Mouse (Mus musculus): Measurements from ENCODE around the gene Hpcal4.

The Hpcal4 gene

GRCm38 (mm10) chr4:123201186-123202093 lies 18.4 kb downstream of the Hpcal4 start, which contains the start of gene Nt5c1a:
Nt5c1a (plus strand) TSS chr4:123201504.
- DNase-seq (ENCODE audit: low read depth, low spot score), result no peak

GRCm38 (mm10) chr4:123202094-123202420 lies 19.0 kb downstream of the Hpcal4 start:
- DNase-seq (ENCODE audit: low read depth, low spot score), result no peak

- no peak for DNase-seq (ENCODE audit: low read depth, low spot score)
Measured at GRCm38 (mm10) chr4:123207337-123207736, 24.3 kb downstream of the Hpcal4 start.

DNA sequence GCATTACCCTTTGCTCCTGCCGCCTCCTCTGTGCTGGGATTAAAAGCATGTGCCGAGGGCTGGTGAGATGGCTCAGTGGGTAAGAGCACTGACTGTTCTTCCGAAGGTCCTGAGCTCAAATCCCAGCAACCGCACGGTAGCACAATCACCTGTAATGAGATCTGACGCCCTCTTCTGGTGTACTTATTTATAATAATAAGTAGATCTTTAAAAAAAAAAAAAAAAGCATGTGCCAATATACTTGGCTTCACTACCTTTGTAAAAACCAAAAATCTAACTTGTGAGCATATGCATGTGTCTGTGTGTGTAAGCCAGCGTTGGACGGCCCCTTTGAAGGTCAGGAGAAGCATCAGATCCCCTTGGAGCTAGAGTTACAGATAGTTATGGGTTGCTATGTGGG lies 28.0 kb downstream of the Hpcal4 start:
- no peak for DNase-seq (ENCODE audit: low read depth, low spot score)

DNA sequence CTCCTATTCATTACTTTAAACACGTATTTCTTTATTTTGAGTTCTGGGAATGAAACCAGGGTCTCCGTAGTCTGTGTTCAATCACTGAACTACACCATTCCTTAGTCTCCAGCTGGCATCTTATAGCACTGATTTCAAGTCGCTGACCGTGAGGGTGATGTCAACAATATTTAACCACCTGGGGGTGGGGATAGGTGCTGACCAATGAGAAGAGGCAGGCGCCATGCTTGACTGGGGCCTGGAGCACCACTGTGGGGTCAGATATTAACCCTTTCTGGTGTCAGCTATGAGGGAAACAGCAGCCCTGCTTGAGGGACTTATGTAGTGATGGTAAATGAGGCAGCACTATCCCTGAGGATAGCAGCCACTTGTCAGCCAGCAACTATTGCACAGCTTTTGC lies 28.4 kb downstream of the Hpcal4 start:
- DNase-seq (ENCODE audit: low read depth, low spot score), result no peak

GRCm38 (mm10) chr4:123212330-123212729 lies 29.3 kb downstream of the Hpcal4 start:
- no peak for DNase-seq (ENCODE audit: low read depth, low spot score)

GRCm38 (mm10) chr4:123213975-123214374 lies 30.9 kb downstream of the Hpcal4 start:
- no peak for DNase-seq (ENCODE audit: low read depth, low spot score)

DNA sequence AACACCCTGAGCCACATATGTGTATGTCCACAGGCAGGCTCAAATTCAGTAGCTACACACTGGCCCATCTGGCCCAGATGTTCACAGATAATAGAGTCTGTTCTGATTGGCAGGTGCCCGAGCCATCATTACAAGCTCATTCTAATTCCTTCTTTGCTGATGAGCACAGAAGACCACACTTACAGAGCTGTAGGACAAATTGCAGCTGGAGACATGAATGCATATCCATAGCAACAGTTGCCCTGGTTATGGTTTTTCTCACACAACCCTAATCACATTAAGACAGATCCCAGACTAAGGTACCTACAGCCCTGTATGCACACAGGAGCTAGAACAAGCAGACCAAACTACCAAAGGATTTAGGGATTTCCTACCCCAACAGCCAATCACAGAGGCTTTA lies 32.3 kb downstream of the Hpcal4 start:
- no peak for DNase-seq (ENCODE audit: low read depth, low spot score)

DNA sequence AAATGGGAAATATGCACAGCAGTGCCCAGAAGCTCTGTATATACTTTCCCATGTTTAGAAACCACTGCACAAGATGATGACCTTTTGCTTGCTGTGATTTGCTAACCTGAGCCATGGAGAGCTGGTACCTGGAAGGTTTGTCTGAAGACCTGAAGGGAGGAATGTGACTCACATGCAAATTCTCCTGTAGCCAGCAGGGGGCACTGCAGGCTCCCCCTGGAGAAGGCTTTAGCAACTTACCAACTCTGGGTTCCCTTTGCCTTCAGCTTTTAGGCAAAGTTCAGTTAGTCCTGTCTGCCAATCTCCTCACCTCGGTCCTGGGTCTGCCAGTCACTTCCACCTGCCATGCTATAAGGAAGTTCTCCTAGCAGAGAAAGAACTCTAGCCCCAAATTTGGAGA lies 33.8 kb downstream of the Hpcal4 start:
- peak; percentile 34 for DNase-seq (ENCODE audit: low read depth, low spot score)

DNA sequence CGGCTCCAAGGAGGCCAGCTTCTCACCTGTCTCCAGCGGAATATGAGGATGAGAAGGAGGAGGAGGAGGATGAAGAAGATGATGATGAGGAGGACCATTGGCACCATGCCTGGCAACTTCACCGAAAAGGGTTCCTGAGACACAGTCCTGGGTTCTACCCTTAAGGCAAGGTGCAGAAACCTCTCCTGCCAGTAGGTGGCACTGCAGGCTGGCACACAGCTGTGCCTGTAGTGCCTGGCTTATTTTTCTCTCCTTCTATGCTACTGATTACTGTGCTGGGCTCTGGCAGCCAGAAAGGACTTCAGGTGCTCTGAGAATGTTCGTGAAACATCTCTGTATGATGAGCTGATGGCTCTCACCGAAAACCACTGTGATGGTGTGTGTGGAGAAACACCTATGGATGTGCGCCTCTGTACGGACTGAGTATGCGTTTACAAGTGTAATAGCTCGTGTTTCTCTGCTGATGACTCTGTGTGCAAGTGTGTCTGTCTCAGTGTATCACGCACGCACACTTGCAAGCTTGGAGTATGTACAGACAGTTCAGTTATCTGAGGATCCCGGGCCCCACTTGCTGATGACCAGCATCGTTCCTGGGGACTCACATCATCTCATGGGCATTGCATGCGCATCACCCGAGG lies 36.8 kb downstream of the Hpcal4 start:
- peak; percentile 44 for DNase-seq (ENCODE audit: low read depth, low spot score)

DNA sequence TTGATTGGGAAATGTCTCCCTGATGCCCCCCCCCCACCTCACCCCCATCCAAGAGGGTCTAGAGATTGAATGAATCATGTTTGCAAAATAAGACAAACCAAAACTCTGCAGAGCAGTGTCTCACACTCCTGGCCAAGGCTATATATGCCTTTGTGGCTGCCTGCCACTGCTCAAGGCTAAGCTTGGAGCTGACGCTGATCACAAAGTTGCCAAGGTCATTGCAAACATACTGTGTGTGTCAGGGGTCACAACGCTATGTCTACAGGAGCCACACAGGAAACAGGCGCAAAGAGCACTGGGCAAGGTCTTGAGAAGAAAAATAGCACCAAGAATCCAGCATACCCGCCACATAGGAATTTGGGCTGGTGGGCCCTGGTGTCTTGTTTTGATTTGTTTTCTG lies 37.6 kb downstream of the Hpcal4 start:
- DNase-seq (ENCODE audit: low read depth, low spot score), result no peak

GRCm38 (mm10) chr4:123223309-123223708 lies 40.3 kb downstream of the Hpcal4 start:
- no peak for DNase-seq (ENCODE audit: low read depth, low spot score)

- DNase-seq (ENCODE audit: low read depth, low spot score), result no peak
Measured at GRCm38 (mm10) chr4:123225718-123226403, 42.8 kb downstream of the Hpcal4 start.

GRCm38 (mm10) chr4:123227707-123228106 lies 44.7 kb downstream of the Hpcal4 start:
- DNase-seq (ENCODE audit: low read depth, low spot score), result no peak

GRCm38 (mm10) chr4:123228270-123228669 lies 45.2 kb downstream of the Hpcal4 start:
- no peak for DNase-seq (ENCODE audit: low read depth, low spot score)

GRCm38 (mm10) chr4:123229166-123229565 lies 46.1 kb downstream of the Hpcal4 start:
- DNase-seq (ENCODE audit: low read depth, low spot score), result no peak

GRCm38 (mm10) chr4:123232841-123233240 lies 49.8 kb downstream of the Hpcal4 start:
- DNase-seq (ENCODE audit: low read depth, low spot score), result no peak

- DNase-seq (ENCODE audit: low read depth, low spot score), result no peak
Measured at GRCm38 (mm10) chr4:123233492-123234084, 50.6 kb downstream of the Hpcal4 start, which contains the start of gene Heyl. Heyl (plus strand) TSS chr4:123233556.

GRCm38 (mm10) chr4:123235835-123236430 lies 52.9 kb downstream of the Hpcal4 start:
- DNase-seq (ENCODE audit: low read depth, low spot score), result no peak

DNA sequence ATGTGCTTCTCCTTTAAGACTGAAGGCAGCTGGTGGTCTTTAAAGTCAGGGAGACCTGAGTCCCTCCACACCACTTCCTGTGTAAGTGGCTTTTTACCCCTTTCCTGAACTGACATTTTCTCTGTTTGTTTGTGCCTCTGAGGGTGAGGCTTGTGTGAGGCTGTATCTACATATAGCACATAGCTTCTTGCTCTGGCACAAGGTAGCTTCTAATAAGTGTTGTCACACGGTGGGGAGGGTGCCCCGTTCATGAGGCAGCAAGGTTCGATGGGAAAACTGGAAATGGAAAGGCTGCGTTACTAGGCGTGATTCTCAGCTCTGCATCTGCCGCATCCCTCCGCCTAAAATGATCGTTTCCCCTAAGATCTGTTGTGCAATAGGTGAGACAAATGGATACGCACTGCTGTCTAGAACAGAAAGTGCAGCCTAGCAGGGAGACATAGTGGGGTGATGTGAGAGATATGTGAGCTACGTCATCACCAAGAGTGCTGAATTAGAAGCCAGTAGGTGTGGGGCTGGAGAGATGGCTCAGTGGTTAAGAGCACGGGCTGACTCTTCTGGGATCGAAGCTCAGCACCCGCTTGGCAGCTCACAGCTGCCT lies 53.5 kb downstream of the Hpcal4 start:
- DNase-seq (ENCODE audit: low read depth, low spot score), result no peak

Measured in CD4-positive helper T cell, adult 2 months (primary cell).